Mouse (Mus musculus) cerebral cortex, adult 2 months (tissue): ENCODE results near the gene Ddx4.

Source experiments
- WGBS: fragments of 180-500 bp; shearing (Covaris S2); methylation state at CpG from one replicate; pipeline ENCODE4 v1.1.7; 2018; 5-methylcytosine and 5-hydroxymethylcytosine counted together

Ddx4 gene

GRCm38 (mm10) chr13:112652205-112652604 is at the start of gene Ddx4:
Ddx4 (minus strand) TSS chr13:112652475.
- 75% methylated on average over 45 of the region's 45 CpGs for whole genome bisulfite sequencing

- WGBS, result 81% methylated on average over 8 of the region's 8 CpGs
These were observed 49.0 kb upstream of the Ddx4 start for GRCm38 (mm10) chr13:112701256-112701655.

GRCm38 (mm10) chr13:112695526-112696240 is 43.4 kb upstream of the Ddx4 start:
- WGBS, result 92% methylated on average over 8 of the region's 8 CpGs

- 94% methylated on average over 10 of the region's 10 CpGs for WGBS
These were observed 40.7 kb upstream of the Ddx4 start for GRCm38 (mm10) chr13:112692870-112693553.

- WGBS, result 64% methylated on average over 2 of the region's 2 CpGs
These were observed 33.9 kb upstream of the Ddx4 start for GRCm38 (mm10) chr13:112686155-112686554.

GRCm38 (mm10) chr13:112683970-112684369 is 31.7 kb upstream of the Ddx4 start:
- 54% methylated on average over 6 of the region's 6 CpGs for WGBS

GRCm38 (mm10) chr13:112683312-112683711 is 31.0 kb upstream of the Ddx4 start:
- WGBS, result 58% methylated on average over 2 of the region's 2 CpGs

- 94% methylated on average over 4 of the region's 4 CpGs for WGBS
These were observed 25.9 kb upstream of the Ddx4 start for GRCm38 (mm10) chr13:112678154-112678553.

- 8% methylated on average over 9 of the region's 9 CpGs for WGBS
These were observed 21.7 kb upstream of the Ddx4 start for GRCm38 (mm10) chr13:112673899-112674447.

GRCm38 (mm10) chr13:112672797-112673196 is 20.5 kb upstream of the Ddx4 start:
- WGBS, result 82% methylated on average over 6 of the region's 6 CpGs

- WGBS, result 69% methylated on average over 13 of the region's 13 CpGs
These were observed 19.4 kb upstream of the Ddx4 start for GRCm38 (mm10) chr13:112671708-112672107.

- WGBS, result 87% methylated on average over 9 of the region's 9 CpGs
These were observed 14.9 kb upstream of the Ddx4 start for GRCm38 (mm10) chr13:112667215-112667614.

GRCm38 (mm10) chr13:112666433-112667024 is 14.3 kb upstream of the Ddx4 start:
- whole genome bisulfite sequencing, result 89% methylated on average over 10 of the region's 10 CpGs

- 76% methylated on average over 2 of the region's 2 CpGs for WGBS
These were observed 9.4 kb upstream of the Ddx4 start for GRCm38 (mm10) chr13:112661687-112662086.

GRCm38 (mm10) chr13:112660574-112661381 is 8.5 kb upstream of the Ddx4 start, which contains the start of gene Slc38a9:
Slc38a9 (plus strand) TSS chr13:112660751.
- under 1% methylated on average over 33 of the region's 33 CpGs for WGBS

- WGBS, result 2% methylated on average over 10 of the region's 10 CpGs
These were observed 7.8 kb upstream of the Ddx4 start for GRCm38 (mm10) chr13:112659986-112660573.

GRCm38 (mm10) chr13:112651183-112651582 is 1.1 kb downstream of the Ddx4 start:
- WGBS, result 97% methylated on average over 3 of the region's 3 CpGs

GRCm38 (mm10) chr13:112645529-112646186 is 6.6 kb downstream of the Ddx4 start:
- WGBS, result 80% methylated on average over 1 of the region's 1 CpGs

- 94% methylated on average over 3 of the region's 3 CpGs for WGBS
These were observed 7.3 kb downstream of the Ddx4 start for GRCm38 (mm10) chr13:112644996-112645395.

- 76% methylated on average over 3 of the region's 3 CpGs for WGBS
These were observed 9.4 kb downstream of the Ddx4 start for GRCm38 (mm10) chr13:112642897-112643296.

GRCm38 (mm10) chr13:112639111-112639510 is 13.2 kb downstream of the Ddx4 start:
- WGBS, result 72% methylated on average over 4 of the region's 4 CpGs
